Mouse (Mus musculus): ENCODE results near the gene Chmp1a. TPM values are rescaled to one million over a fixed set of nuclear protein-coding genes. Genes with fewer than 3 reads are reported as not detected.
"Not testable (repeated sequence)": the region's sequence is repeated elsewhere in the genome, so short reads cannot be mapped to it uniquely, and the experiment has no call there.

The Chmp1a gene
- polyA plus RNA-seq, 1 experiment from 2014 or later, result 141 TPM

- no peaks in the 10 kb centered on the region for H3K9me3 ChIP-seq
- H3K36me3 ChIP-seq, result peaks cover 54% of the 10 kb centered on the region
- H3K4me2 ChIP-seq, result no peak overlapping the region
- no peaks in the 10 kb centered on the region for H3K4me1 ChIP-seq
- no peak overlapping the region for H3K4me3 ChIP-seq
- H3K27ac ChIP-seq, result no peak overlapping the region
- no peaks in the 10 kb centered on the region for H3K27me3 ChIP-seq
- no peak overlapping the region for H3K9ac ChIP-seq
- 83% methylated on average over 4 of the region's 4 CpGs for WGBS
- ATAC-seq (ENCODE audit: borderline replicate concordance, extremely low read depth, low FRiP score, low TSS enrichment), result no peak
These were observed 31.8 kb upstream of the Chmp1a start for GRCm38 (mm10) chr8:123244382-123244781.

GRCm38 (mm10) chr8:123243053-123243452 lies 30.5 kb upstream of the Chmp1a start:
- Histone ChIP-seq H3K4me1 (no peaks in the 10 kb centered on the region), H3K27ac (no peak overlapping the region), H3K4me3 (no peak overlapping the region), H3K9me3 (no peaks in the 10 kb centered on the region), H3K27me3 (no peaks in the 10 kb centered on the region), H3K36me3 (peaks cover 41% of the 10 kb centered on the region), H3K4me2 (no peak overlapping the region), H3K9ac (no peak overlapping the region)
- WGBS, result 68% methylated on average over 11 of the region's 11 CpGs
- no peak for ATAC-seq (ENCODE audit: borderline replicate concordance, extremely low read depth, low FRiP score, low TSS enrichment)

- H3K27ac ChIP-seq, result no peak overlapping the region
- H3K27me3 ChIP-seq, result no peaks in the 10 kb centered on the region
- no peak for ATAC-seq (ENCODE audit: borderline replicate concordance, extremely low read depth, low FRiP score, low TSS enrichment)
- 77% methylated on average over 7 of the region's 7 CpGs for WGBS
- no peak overlapping the region for H3K9ac ChIP-seq
- no peaks in the 10 kb centered on the region for H3K4me1 ChIP-seq
- H3K4me3 ChIP-seq, result no peak overlapping the region
- peaks cover 33% of the 10 kb centered on the region for H3K36me3 ChIP-seq
- H3K9me3 ChIP-seq, result no peaks in the 10 kb centered on the region
- no peak overlapping the region for H3K4me2 ChIP-seq
These were observed 29.8 kb upstream of the Chmp1a start for GRCm38 (mm10) chr8:123242107-123242923.

- Histone ChIP-seq H3K27me3 (peaks cover 17% of the 10 kb centered on the region), H3K4me3 (no peak overlapping the region), H3K36me3 (peaks cover 5% of the 10 kb centered on the region; the same call in 1 of the 2 replicates), H3K4me2 (no peak overlapping the region), H3K9ac (no peak overlapping the region), H3K27ac (no peak overlapping the region), H3K9me3 (no peaks in the 10 kb centered on the region), H3K4me1 (peaks cover 17% of the 10 kb centered on the region)
- no peak for ATAC-seq (ENCODE audit: borderline replicate concordance, extremely low read depth, low FRiP score, low TSS enrichment)
- WGBS, result 84% methylated on average over 10 of the region's 10 CpGs
These were observed 26.8 kb upstream of the Chmp1a start for GRCm38 (mm10) chr8:123239398-123239797.

GRCm38 (mm10) chr8:123235520-123236497 lies 23.2 kb upstream of the Chmp1a start, which contains the start of gene Spata2l:
TSS of gene Spata2l (minus strand) at chr8:123236233.
- Histone ChIP-seq H3K9ac (peak within 1 kb of the TSS; percentile 54), H3K9me3 (no peaks in the 10 kb centered on the region), H3K4me1 (peaks cover 17% of the 10 kb centered on the region), H3K36me3 (0 out of 2 replicates have a peak, but pooled peaks cover 2% of the 10 kb centered on the region), H3K4me3 (peak within 1 kb of the TSS; percentile 65), H3K27ac (no peak within 1 kb of the TSS), H3K4me2 (peak within 1 kb of the TSS; percentile 90), H3K27me3 (peaks cover 30% of the 10 kb centered on the region)
- ATAC-seq (ENCODE audit: borderline replicate concordance, extremely low read depth, low FRiP score, low TSS enrichment), result peak; percentile 83
- 1% methylated on average over 57 of the region's 57 CpGs for WGBS

- WGBS, result 29% methylated on average over 13 of the region's 13 CpGs
- Histone ChIP-seq H3K4me3 (peak overlapping the region; percentile 65), H3K9ac (peak overlapping the region; percentile 54), H3K4me1 (peaks cover 17% of the 10 kb centered on the region), H3K4me2 (peak overlapping the region; percentile 90), H3K27me3 (peaks cover 30% of the 10 kb centered on the region), H3K27ac (no peak overlapping the region), H3K9me3 (no peaks in the 10 kb centered on the region), H3K36me3 (no peaks in the 10 kb centered on the region)
- ATAC-seq (ENCODE audit: borderline replicate concordance, extremely low read depth, low FRiP score, low TSS enrichment), result no peak
These were observed 22.5 kb upstream of the Chmp1a start for GRCm38 (mm10) chr8:123234918-123235519.

- Histone ChIP-seq H3K9ac (no peak overlapping the region), H3K9me3 (no peaks in the 10 kb centered on the region), H3K4me1 (peaks cover 17% of the 10 kb centered on the region), H3K4me3 (no peak overlapping the region), H3K36me3 (no peaks in the 10 kb centered on the region), H3K27me3 (peaks cover 30% of the 10 kb centered on the region), H3K27ac (no peak overlapping the region), H3K4me2 (no peak overlapping the region)
- 67% methylated on average over 11 of the region's 11 CpGs for WGBS
- ATAC-seq (ENCODE audit: borderline replicate concordance, extremely low read depth, low FRiP score, low TSS enrichment), result no peak
These were observed 21.2 kb upstream of the Chmp1a start for GRCm38 (mm10) chr8:123233760-123234159.

GRCm38 (mm10) chr8:123233300-123233699 lies 20.7 kb upstream of the Chmp1a start:
- Histone ChIP-seq H3K4me1 (peaks cover 17% of the 10 kb centered on the region), H3K4me3 (no peak overlapping the region), H3K27ac (no peak overlapping the region), H3K27me3 (peaks cover 30% of the 10 kb centered on the region), H3K9ac (no peak overlapping the region), H3K36me3 (no peaks in the 10 kb centered on the region), H3K4me2 (no peak overlapping the region), H3K9me3 (no peaks in the 10 kb centered on the region)
- 53% methylated on average over 13 of the region's 13 CpGs for WGBS
- ATAC-seq (ENCODE audit: borderline replicate concordance, extremely low read depth, low FRiP score, low TSS enrichment), result no peak

- no peak for ATAC-seq (ENCODE audit: borderline replicate concordance, extremely low read depth, low FRiP score, low TSS enrichment)
- no peak overlapping the region for H3K27ac ChIP-seq
- WGBS, result 30% methylated on average over 7 of the region's 7 CpGs
- H3K4me3 ChIP-seq, result no peak overlapping the region
- peaks cover 17% of the 10 kb centered on the region for H3K4me1 ChIP-seq
- no peak overlapping the region for H3K4me2 ChIP-seq
- H3K9ac ChIP-seq, result no peak overlapping the region
- H3K36me3 ChIP-seq, result peaks cover 3% of the 10 kb centered on the region; the same call in 1 of the 2 replicates
- H3K27me3 ChIP-seq, result peaks cover 30% of the 10 kb centered on the region
- H3K9me3 ChIP-seq, result no peaks in the 10 kb centered on the region
These were observed 20.0 kb upstream of the Chmp1a start for GRCm38 (mm10) chr8:123232553-123232952.

- Histone ChIP-seq H3K4me3 (no peak overlapping the region), H3K9me3 (no peaks in the 10 kb centered on the region), H3K27ac (no peak overlapping the region), H3K36me3 (peaks cover 11% of the 10 kb centered on the region; the same call in 1 of the 2 replicates), H3K4me1 (peaks cover 17% of the 10 kb centered on the region), H3K27me3 (peaks cover 30% of the 10 kb centered on the region), H3K9ac (no peak overlapping the region), H3K4me2 (no peak overlapping the region)
- ATAC-seq (ENCODE audit: borderline replicate concordance, extremely low read depth, low FRiP score, low TSS enrichment), result no peak
- 51% methylated on average over 5 of the region's 5 CpGs for WGBS
These were observed 19.2 kb upstream of the Chmp1a start for GRCm38 (mm10) chr8:123231742-123232141.

GRCm38 (mm10) chr8:123230326-123230725 lies 17.8 kb upstream of the Chmp1a start:
- H3K27ac ChIP-seq; H3K4me3 ChIP-seq; ATAC-seq (ENCODE audit: borderline replicate concordance, extremely low read depth, low FRiP score, low TSS enrichment); H3K9me3 ChIP-seq; H3K9ac ChIP-seq; H3K4me2 ChIP-seq: not testable (repeated sequence)
- Histone ChIP-seq H3K4me1 (peaks cover 12% of the 10 kb centered on the region), H3K36me3 (peaks cover 12% of the 10 kb centered on the region; the same call in 1 of the 2 replicates), H3K27me3 (peaks cover 23% of the 10 kb centered on the region)
- 82% methylated on average over 11 of the region's 11 CpGs for WGBS
